Mouse (Mus musculus): ENCODE measurements around the gene Zmiz1.

The Zmiz1 gene

GRCm38 (mm10) chr14:25456666-25457433 lies 2.1 kb upstream of the Zmiz1 start:
- DNase-seq (ENCODE audit: low spot score in 2 of 2) = no peak

DNA sequence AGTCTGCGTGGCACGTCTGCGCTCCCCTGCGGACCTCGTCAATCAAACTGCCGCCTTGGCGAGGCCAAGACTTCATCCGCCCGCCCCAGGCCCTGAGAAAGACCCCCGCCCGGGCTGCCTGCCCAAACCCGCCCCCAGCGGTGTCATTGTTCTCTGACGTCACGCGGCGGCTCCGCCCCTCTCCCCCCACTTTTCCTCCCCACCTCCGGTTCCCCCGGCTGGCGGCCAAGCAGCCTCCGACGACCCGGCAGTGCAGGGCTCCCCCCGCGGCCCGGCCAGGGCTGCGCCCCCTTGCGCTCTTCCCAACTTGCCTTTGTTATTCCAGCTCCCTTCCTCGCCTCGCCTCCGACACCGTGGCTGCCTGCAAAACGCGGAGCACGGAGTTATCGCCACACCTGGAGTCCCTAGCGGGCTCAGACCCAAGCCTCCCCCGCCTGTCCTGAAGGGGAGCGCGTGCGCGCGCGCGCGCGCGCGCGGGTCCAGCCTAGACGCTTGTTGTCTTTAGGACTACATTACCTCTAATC lies 1.5 kb upstream of the Zmiz1 start:
- peak; percentile 94 to 96 for DNase-seq (ENCODE audit: low spot score in 2 of 2)

GRCm38 (mm10) chr14:25458111-25459015 lies 622 bp upstream of the Zmiz1 start:
- peak in 1 of 2 experiments; percentile 55 for DNase-seq (ENCODE audit: low spot score in 2 of 2)

- no peak for DNase-seq (ENCODE audit: low spot score in 2 of 2)
Observed at GRCm38 (mm10) chr14:25459394-25459997, 511 bp downstream of the Zmiz1 start.

DNA sequence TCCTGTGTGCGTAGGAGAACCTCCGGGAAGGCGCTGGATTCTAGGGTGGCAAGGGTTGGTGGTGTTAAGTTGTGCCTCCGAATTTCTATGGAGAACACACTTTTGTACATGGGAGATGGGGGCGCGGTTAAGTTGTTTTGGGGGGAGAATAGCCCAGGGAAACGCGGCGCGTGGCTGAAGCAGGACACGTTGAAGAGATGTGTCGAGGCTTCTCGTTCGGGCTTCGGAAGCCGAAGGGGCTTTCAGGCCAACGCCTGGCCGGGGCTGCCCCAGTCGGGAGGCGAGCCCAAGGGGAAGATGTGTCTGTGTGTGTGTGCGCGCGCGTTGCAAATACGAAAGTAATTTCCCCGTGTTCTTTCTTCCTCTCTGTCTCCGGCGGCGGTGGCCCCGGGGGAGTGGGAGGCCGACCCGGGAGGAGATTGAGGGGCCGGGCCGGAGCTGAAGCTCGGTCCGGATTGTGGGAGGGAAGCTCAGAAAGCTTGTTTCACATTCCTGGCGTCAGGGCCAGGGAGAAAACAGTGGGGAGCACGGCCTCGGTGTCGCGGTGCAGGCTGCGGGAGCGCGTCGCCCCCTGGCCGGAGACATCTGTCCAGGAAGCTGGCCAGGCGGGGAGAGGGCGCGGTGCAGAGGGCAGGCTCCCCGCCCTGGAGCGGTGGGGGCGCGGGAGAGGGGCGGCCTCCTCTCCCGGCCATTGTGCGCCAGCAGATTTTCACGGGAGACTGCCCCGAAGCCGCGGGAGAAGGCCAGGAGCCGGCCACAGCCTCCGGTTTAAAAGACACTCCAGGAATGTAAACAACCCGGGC lies 1.2 kb downstream of the Zmiz1 start:
- DNase-seq (ENCODE audit: low spot score in 2 of 2) = peak; percentile 61 to 71

DNA sequence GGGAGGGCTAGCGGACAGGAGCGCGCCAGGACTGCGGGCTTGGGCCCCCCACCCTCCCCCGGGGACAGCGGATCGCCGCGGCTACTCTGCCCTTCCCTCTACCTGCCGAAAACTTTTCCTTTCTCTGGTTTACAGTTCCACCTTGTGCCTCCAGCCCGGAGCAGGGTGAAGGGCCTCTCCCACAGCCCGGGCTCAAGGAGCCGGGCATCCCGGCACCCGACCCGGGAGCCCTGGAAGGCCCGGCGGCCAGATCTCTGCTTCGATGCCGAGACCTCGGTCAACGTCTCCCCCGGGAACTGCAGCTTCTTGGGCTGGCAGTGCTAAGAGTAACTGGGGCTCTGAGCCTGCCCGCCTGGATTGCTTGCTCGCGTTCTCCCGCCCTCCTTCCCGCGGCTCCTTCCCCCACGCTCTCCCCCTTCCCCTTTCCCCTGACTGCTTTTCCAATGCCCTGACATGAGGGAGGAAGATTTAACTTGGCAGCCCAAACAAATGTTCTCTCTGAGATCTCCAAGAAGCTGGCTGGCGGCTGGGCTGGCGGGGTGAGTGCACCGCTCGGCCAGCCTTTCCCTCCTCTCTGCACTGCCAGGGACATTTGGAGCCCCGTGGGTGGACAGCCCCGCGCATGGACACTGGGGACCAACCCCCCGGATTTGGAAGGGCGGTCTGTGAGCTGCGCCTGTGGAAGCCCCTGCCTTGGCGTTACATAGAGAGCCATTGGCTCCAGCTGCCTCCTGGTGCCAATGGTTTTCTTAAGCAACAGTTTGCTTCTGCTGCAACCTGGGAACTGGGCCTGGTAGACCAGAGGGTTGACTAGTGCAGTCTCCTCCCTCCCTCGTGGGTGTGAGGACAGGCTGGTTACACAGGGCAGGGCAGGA lies 2.1 kb downstream of the Zmiz1 start:
- peak; percentile 63 to 86 for DNase-seq (ENCODE audit: low spot score in 2 of 2)

DNA sequence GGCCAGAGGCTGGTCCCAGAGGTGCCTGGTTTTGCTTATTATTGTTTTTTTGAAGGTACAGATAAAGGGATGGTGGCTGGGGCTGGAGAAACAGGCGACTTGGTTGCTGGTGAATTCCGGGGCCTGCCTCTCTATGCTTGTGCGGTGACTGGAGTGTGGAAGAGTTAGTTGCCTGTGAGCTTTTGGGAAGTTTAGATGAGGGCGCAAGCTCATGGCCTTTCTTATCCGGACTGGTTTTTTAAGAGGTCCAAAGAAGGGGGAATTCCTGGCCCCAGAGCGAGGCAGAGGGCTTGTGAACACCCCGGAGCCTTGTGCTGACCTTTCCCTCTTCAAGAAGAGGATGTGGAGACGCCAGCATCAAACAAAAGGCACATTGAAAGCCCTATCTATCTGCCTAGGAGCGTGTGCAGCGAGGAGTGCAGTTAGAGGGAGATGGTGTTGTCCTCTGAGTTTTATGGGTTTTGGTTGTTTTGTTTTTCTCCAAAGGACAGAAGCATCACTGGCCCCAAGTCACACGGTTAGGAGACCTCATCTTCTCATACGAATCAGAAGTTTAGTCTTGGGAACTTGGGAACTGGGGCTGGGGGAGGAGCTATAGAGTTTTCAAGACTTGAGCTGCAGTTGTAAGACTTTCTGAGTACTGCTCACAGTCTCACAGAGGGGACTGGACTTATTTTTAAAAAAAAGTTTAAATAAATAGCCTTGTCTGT lies 2.8 kb downstream of the Zmiz1 start:
- no peak for DNase-seq (ENCODE audit: low spot score in 2 of 2)

DNA sequence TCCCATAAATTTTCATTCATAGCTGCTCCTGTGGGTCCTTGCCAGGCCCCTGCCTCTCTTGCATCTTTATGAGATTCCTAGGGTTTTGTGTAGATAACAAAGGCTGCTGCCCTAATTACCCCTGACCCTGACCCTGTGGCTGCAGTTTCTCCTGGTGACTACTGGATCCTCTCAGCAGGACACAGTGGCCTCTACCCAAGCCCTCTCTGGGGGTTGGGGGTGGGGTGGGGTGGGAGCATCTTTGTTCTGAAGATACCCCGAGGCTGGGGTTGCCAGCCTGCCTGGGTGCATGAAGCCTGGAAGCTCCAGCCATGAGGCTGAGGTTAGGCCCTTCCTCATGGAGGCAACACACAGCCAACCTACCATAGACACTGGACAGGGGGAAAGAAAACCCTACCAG lies 4.0 kb downstream of the Zmiz1 start:
- DNase-seq (ENCODE audit: low spot score in 2 of 2) = no peak

- no peak for DNase-seq (ENCODE audit: low spot score in 2 of 2)
Observed at GRCm38 (mm10) chr14:25463919-25464318, 4.9 kb downstream of the Zmiz1 start.

DNA sequence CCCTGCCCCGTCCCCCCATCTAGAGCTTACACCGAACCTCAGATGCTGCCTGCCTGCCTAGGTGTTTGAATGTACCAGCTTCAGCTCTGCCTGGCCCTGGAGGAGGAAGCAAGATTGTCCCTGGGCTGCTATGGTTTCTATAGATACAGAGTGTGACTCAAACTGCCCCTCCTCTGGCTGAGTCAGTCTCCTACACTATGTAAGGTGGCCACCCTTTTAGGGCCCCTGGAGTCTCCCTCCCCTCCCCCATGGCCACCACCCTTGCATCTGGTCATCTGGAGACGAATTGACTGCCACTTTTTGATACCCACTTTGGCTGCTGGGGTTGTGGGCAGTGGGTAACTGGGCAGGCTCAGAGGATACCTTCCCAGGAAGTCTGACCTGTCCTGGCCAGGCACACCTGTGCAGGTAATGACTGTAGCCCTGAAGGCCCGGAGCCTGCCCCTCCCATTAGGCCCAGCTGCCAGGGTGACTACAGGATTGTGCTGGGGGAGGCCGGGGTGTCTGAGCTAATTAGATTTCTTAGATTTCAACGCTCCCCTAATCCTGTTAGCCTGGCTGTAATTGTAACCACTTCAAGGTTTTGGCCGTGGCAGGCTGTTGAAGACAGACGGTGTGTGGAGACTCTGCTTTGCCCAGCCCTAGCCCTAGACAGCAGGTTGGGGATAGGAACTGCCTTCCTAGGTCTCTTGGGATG lies 5.8 kb downstream of the Zmiz1 start:
- no peak for DNase-seq (ENCODE audit: low spot score in 2 of 2)

GRCm38 (mm10) chr14:25466361-25466760 lies 7.4 kb downstream of the Zmiz1 start:
- no peak for DNase-seq (ENCODE audit: low spot score in 2 of 2)

DNA sequence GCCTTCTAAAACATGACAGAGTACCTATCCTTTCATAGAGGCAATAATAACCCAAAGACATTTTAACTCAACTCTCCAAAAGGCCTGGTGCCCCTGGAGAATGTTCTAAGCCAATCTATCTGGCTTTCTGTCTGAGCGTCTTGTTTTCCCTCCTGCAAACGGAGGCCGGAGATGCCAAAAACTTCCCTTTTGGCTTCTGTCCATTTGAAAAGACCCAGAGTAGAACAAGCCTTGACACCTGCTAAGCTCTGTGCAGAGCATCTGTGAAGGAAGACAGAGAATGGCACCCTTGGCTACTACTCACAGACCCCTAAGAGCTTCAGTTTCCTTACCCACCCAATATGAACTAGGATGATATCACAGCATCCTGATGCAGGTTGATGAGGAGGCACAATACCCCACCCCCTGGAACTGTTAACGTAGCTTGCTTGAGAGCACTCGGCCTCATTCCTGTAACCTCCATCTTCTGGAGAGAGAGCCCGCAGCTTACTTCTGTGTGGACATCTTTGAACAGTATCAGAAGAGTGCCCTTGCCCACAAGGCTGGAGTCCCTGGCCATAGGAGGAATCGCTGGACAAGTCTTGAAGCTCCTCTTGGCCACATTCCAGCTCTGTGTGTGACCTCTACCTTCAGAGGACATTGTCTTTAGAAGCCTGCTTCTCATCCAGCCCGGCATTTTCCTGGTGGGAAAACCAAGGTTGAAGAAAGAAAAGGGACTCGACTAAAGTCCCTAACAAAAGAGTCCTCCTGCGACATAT lies 9.1 kb downstream of the Zmiz1 start:
- no peak for DNase-seq (ENCODE audit: low spot score in 2 of 2)

DNA sequence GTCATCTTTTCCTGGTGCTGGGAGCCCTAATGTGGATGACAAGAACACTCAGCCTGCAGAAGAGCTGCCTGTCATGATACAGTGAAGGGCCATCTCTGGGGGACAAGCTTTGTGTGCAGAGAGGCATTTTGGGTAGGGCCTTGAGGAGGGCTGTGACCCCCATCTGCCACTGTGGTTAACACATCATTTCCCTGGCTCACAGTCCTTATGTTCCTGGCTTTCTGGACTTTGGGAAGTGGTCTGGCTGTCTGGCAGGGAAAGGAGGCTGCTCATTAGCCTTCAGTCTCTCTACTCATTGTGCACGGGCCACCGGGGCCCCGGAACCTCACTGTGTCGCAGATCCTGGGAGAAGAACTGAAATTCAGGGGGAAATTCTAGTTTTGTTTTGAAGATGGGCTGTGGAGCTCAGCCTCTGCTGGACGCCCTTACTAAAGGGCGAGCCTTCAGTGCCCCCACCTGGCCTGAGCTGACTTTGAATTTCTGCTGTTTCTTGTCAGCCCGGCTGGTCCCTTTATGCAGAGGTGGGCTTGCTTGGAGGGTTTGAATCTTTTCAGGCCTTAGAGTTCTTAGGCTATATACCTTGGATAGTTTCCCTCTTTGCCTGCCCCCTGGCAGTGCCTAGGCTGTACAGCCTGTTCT lies 10.0 kb downstream of the Zmiz1 start:
- no peak for DNase-seq (ENCODE audit: low spot score in 2 of 2)

- no peak for DNase-seq (ENCODE audit: low spot score in 2 of 2)
Observed at GRCm38 (mm10) chr14:25470224-25470805, 11.3 kb downstream of the Zmiz1 start.

GRCm38 (mm10) chr14:25471035-25471434 lies 12.1 kb downstream of the Zmiz1 start:
- no peak for DNase-seq (ENCODE audit: low spot score in 2 of 2)

GRCm38 (mm10) chr14:25472096-25472861 lies 13.3 kb downstream of the Zmiz1 start:
- no peak for DNase-seq (ENCODE audit: low spot score in 2 of 2)

Data from urinary bladder, postnatal 36 days (tissue).